Mouse (Mus musculus) midbrain, embryonic 12.5 days (tissue): ENCODE data around the gene Tshz2. TPM values are rescaled to one million over a fixed set of nuclear protein-coding genes. Genes with fewer than 3 reads are reported as not detected.
A peak's percentile ranks its signal among the peaks of the same experiment; 100 is the strongest.

Experiments used
- ATAC-seq: fragments of 200-750 bp; cut with Nextera tagmentation; 2 replicates; pipeline ENCODE4 v1.8.0; 2017; ENCODE audit warnings: low read depth, moderate TSS enrichment, moderate library complexity; ENCODE audit not compliant: low FRiP score
- H3K27ac ChIP-seq: fragments of 300-500 bp; sonication (generic); replicated peaks from 2 replicates; pipeline ENCODE4 v1.5.1; 2016; ENCODE audit warnings: mild to moderate bottlenecking
- H3K27me3 ChIP-seq: fragments of 300-500 bp; sonication (generic); 2 replicates; pipeline ENCODE4 v1.6.1; 2016; ENCODE audit warnings: mild to moderate bottlenecking
- H3K36me3 ChIP-seq: fragments of 300-500 bp; sonication (generic); 2 replicates; pipeline ENCODE4 v1.6.1; 2016
- H3K4me1 ChIP-seq: fragments of 300-500 bp; sonication (generic); 2 replicates; pipeline ENCODE4 v1.6.1; 2016
- H3K4me2 ChIP-seq: fragments of 300-500 bp; sonication (generic); replicated peaks from 2 replicates; pipeline ENCODE4 v1.6.1; 2016; ENCODE audit warnings: mild to moderate bottlenecking, moderate library complexity
- H3K4me3 ChIP-seq: fragments of 300-500 bp; sonication (generic); 2 replicates; pipeline ENCODE4 v1.5.1; 2016; ENCODE audit warnings: mild to moderate bottlenecking
- H3K9ac ChIP-seq: fragments of 300-500 bp; sonication (generic); replicated peaks from 2 replicates; pipeline ENCODE4 v1.6.1; 2016; ENCODE audit warnings: mild to moderate bottlenecking, moderate library complexity
- H3K9me3 ChIP-seq: fragments of 300-500 bp; sonication (generic); 2 replicates; pipeline ENCODE4 v1.6.1; 2016; ENCODE audit warnings: mild to moderate bottlenecking
- WGBS: fragments of 180-500 bp; shearing (Covaris S2); methylation state at CpG from one replicate; pipeline ENCODE4 v1.1.7; 2016; 5-methylcytosine and 5-hydroxymethylcytosine counted together
- polyA plus RNA-seq: library from polyadenylated mRNA; unstranded; fragments of >200 nt; fragmentation: Nextera tagmentation; extraction: Ambion mirVana; gene quantifications from 2 replicates; pipeline ENCODE4 v1.2.1, GENCODE M21; 2016

Tshz2 gene
- polyA plus RNA-seq, 1 experiment from 2014 or later: 6.0 TPM

DNA sequence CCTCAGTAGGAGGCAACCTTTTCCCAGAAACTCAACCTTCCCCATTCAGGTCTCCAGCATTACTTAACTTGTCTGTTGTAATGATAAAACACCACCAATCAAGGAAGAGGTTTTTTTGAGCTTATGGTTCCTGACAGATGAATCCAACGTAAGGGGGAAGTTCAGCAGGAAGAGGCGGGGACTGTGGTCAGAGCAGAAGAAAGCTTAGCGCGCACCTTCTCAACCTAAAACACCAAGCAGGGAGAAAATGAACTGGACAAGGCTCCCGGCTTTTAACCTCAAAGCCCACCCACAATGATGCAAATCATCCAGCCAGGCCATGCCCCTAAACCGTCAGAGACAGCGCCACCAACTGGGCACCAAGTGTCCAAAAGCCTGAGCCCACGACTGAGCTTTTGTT is 399.1 kb downstream of the Tshz2 start:
- Histone ChIP-seq H3K36me3 (no peaks in the 10 kb centered on the region), H3K27me3 (no peaks in the 10 kb centered on the region), H3K4me3 (no peak overlapping the region), H3K4me1 (peaks cover 5% of the 10 kb centered on the region), H3K27ac (no peak overlapping the region), H3K9me3 (no peaks in the 10 kb centered on the region), H3K4me2 (no peak overlapping the region), H3K9ac (no peak overlapping the region)
- WGBS: 81% methylated on average over 8 of the region's 8 CpGs
- no peak for ATAC-seq

DNA sequence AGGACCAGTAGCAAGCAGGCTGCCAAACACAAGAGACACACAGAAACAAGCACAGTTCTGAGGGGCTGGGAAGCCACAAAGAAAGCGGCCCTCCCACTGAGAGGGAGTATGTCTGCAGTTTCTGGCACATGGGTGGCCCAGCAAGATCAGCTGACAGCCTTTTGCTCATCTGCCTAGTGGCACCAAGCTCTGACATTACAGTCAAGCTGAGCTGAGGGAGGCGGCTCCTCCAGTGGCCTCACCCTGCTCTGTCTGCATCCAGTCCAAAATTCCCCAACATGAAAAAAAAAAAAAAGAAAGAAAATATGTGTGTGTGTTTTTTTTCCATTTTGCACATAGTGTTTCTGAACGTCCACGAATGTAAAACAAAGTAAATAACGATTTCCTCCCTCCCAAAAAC is 400.4 kb downstream of the Tshz2 start:
- Histone ChIP-seq H3K4me1 (peaks cover 5% of the 10 kb centered on the region), H3K27me3 (no peaks in the 10 kb centered on the region), H3K4me3 (no peak overlapping the region), H3K9ac (no peak overlapping the region), H3K4me2 (no peak overlapping the region), H3K36me3 (no peaks in the 10 kb centered on the region), H3K27ac (no peak overlapping the region), H3K9me3 (no peaks in the 10 kb centered on the region)
- 87% methylated on average over 5 of the region's 5 CpGs for WGBS
- no peak for ATAC-seq

DNA sequence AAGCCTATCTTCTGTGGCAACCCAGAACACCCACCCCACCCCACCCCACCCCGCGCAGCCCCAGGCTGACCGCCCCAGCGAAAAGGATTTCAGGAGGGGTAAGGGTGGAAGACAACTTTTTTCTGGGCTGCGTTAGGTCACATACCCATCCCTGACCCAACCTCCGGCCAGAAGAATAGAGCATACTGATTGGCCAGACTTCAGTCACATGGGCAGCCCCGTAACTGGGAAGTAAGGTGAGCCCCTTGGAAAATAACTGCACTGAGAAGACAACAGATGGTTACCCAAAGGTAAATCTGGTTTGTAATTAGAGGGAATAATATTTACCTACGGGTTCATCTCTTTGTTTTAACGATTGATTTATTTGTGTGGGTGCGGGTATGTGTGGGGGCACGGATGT is 402.0 kb downstream of the Tshz2 start:
- no peak overlapping the region for H3K9ac ChIP-seq
- H3K4me2 ChIP-seq: no peak overlapping the region
- WGBS: 94% methylated on average over 11 of the region's 11 CpGs
- H3K27me3 ChIP-seq: no peaks in the 10 kb centered on the region
- H3K36me3 ChIP-seq: no peaks in the 10 kb centered on the region
- H3K4me1 ChIP-seq: peaks cover 6% of the 10 kb centered on the region
- no peak overlapping the region for H3K4me3 ChIP-seq
- H3K9me3 ChIP-seq: no peaks in the 10 kb centered on the region
- H3K27ac ChIP-seq: no peak overlapping the region
- no peak for ATAC-seq

DNA sequence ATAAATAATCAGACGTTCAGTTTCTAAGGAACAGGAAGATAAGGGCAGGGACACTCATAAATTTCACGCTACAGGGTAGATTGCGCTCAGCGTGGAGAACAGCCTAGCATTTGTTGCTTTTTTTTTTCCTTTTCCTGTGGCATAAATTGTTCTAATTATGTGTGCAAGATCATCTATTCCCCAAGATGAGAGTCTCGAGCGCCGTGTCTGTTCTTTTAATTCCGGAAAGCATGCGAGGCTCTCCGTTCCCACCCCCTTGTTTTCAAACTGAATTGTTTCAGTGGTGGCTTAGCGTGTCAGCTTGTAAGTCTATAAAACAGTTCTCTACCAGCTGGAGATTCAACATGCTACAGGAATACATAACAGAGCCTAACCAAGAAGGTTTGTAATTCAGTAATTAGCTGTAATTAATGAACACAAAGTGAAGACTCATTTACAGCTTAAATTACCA is 404.0 kb downstream of the Tshz2 start:
- no peak overlapping the region for H3K4me2 ChIP-seq
- H3K9ac ChIP-seq: no peak overlapping the region
- H3K27me3 ChIP-seq: no peaks in the 10 kb centered on the region
- H3K4me1 ChIP-seq: peaks cover 9% of the 10 kb centered on the region
- whole genome bisulfite sequencing: 49% methylated on average over 11 of the region's 11 CpGs
- H3K4me3 ChIP-seq: no peak overlapping the region
- no peaks in the 10 kb centered on the region for H3K36me3 ChIP-seq
- no peak for ATAC-seq
- peak overlapping the region; percentile 39; the same call in 1 of the 2 replicates for H3K27ac ChIP-seq
- no peaks in the 10 kb centered on the region for H3K9me3 ChIP-seq

- Histone ChIP-seq H3K4me3 (no peak overlapping the region), H3K9ac (no peak overlapping the region), H3K36me3 (no peaks in the 10 kb centered on the region), H3K4me2 (no peak overlapping the region), H3K9me3 (no peaks in the 10 kb centered on the region), H3K27ac (no peak overlapping the region), H3K27me3 (0 out of 2 replicates have a peak, but pooled peaks cover under 1% of the 10 kb centered on the region), H3K4me1 (peaks cover 9% of the 10 kb centered on the region)
- ATAC-seq: no peak
- 70% methylated on average over 13 of the region's 13 CpGs for WGBS
Observed at GRCm38 (mm10) chr2:170037346-170037745, 404.5 kb downstream of the Tshz2 start.

GRCm38 (mm10) chr2:170039772-170040171 is 407.0 kb downstream of the Tshz2 start:
- H3K9me3 ChIP-seq: no peaks in the 10 kb centered on the region
- no peak overlapping the region for H3K4me2 ChIP-seq
- H3K36me3 ChIP-seq: no peaks in the 10 kb centered on the region
- ATAC-seq: no peak
- no peak overlapping the region for H3K4me3 ChIP-seq
- peaks cover 9% of the 10 kb centered on the region for H3K4me1 ChIP-seq
- 69% methylated on average over 14 of the region's 14 CpGs for WGBS
- H3K27ac ChIP-seq: no peak overlapping the region
- H3K27me3 ChIP-seq: 0 out of 2 replicates have a peak, but pooled peaks cover 5% of the 10 kb centered on the region
- no peak overlapping the region for H3K9ac ChIP-seq

- Histone ChIP-seq H3K36me3 (no peaks in the 10 kb centered on the region), H3K9ac (no peak overlapping the region), H3K4me3 (no peak overlapping the region), H3K4me1 (peaks cover 9% of the 10 kb centered on the region), H3K27ac (no peak overlapping the region), H3K4me2 (no peak overlapping the region), H3K9me3 (0 out of 2 replicates have a peak, but pooled peaks cover 5% of the 10 kb centered on the region), H3K27me3 (0 out of 2 replicates have a peak, but pooled peaks cover 5% of the 10 kb centered on the region)
- 74% methylated on average over 9 of the region's 9 CpGs for WGBS
- ATAC-seq: no peak
Observed at GRCm38 (mm10) chr2:170041101-170041500, 408.3 kb downstream of the Tshz2 start.

- Histone ChIP-seq H3K27ac (no peak overlapping the region), H3K9me3 (peaks cover 8% of the 10 kb centered on the region; the same call in 1 of the 2 replicates), H3K4me1 (0 out of 2 replicates have a peak, but pooled peaks cover 3% of the 10 kb centered on the region), H3K4me3 (no peak overlapping the region), H3K9ac (no peak overlapping the region), H3K27me3 (0 out of 2 replicates have a peak, but pooled peaks cover 5% of the 10 kb centered on the region), H3K36me3 (no peaks in the 10 kb centered on the region), H3K4me2 (no peak overlapping the region)
- no peak for ATAC-seq
- 84% methylated on average over 12 of the region's 12 CpGs for WGBS
Observed at GRCm38 (mm10) chr2:170042471-170043213, 409.8 kb downstream of the Tshz2 start.

DNA sequence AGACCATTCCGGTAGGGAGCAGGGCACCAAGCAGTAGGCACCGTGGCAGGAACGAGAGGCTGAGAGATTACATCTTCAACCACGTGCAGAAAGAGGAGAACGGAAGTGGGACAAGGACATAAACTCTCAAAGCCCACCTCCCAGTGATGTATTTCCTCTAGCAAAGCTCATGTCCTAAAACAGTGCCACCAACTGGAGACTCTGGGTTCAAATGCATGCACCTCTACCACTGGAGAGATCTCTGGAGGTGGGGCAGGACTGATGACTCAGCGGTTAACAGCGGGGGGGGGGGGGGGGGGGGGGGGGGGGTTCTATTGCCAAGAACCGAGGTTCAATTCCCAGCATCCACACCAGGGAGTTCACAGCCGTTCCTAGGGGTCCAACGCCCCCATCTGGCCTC is 410.5 kb downstream of the Tshz2 start:
- H3K27me3 ChIP-seq: 0 out of 2 replicates have a peak, but pooled peaks cover 5% of the 10 kb centered on the region
- no peak for ATAC-seq
- H3K9me3 ChIP-seq: peaks cover 8% of the 10 kb centered on the region; the same call in 1 of the 2 replicates

GRCm38 (mm10) chr2:170045896-170046295 is 413.1 kb downstream of the Tshz2 start:
- 84% methylated on average over 11 of the region's 11 CpGs for WGBS
- Histone ChIP-seq H3K36me3 (no peaks in the 10 kb centered on the region), H3K4me1 (no peaks in the 10 kb centered on the region), H3K4me3 (no peak overlapping the region), H3K9me3 (peaks cover 8% of the 10 kb centered on the region; the same call in 1 of the 2 replicates), H3K27me3 (0 out of 2 replicates have a peak, but pooled peaks cover 5% of the 10 kb centered on the region), H3K9ac (no peak overlapping the region), H3K27ac (no peak overlapping the region), H3K4me2 (no peak overlapping the region)
- no peak for ATAC-seq

More for the DNA sequence above, 410.5 kb downstream of the Tshz2 start:
- Histone ChIP-seq H3K4me2 (no peak overlapping the region), H3K4me1 (0 out of 2 replicates have a peak, but pooled peaks cover 3% of the 10 kb centered on the region), H3K9ac (no peak overlapping the region), H3K4me3 (no peak overlapping the region), H3K27ac (no peak overlapping the region), H3K36me3 (no peaks in the 10 kb centered on the region)
- WGBS: 85% methylated on average over 8 of the region's 10 CpGs

DNA sequence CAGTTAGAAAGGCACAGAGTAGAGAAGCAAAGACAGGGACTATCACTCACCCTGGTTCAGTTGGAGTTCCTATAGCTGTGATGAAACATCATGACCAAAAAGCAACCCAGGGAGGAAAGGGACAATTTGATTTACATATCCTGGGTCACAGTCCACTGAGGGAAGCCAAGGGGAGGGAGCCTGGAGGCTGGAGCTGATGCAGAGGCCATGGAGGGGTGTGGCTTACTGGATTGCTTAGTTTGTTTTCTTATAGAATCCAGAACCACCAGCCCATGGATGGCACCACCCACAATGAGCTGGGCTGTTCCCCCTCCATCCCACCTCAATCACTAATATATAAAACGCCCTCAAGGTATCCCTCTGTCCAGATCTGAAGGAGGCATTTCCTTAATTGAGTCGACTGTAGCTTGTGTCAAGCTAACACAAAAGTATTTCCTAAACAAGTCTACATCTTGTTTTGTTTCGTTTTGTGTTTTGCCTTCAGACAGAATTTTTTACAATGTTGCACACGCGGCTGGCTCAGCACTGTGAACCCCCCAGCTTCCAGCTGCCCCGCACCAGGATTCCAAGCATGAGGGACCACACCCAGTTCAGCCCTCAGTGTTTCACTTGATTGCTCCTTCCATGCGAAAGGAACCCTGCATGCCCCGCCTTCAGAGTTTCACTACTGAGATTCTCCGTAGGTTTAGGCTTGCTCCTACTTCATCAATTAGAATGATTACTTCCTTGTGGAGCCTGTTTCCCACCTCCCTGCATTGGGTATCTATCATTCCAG is 413.7 kb downstream of the Tshz2 start:
- H3K4me3 ChIP-seq: no peak overlapping the region
- ATAC-seq: no peak
- no peak overlapping the region for H3K4me2 ChIP-seq
- H3K4me1 ChIP-seq: no peaks in the 10 kb centered on the region; the same call in 1 of the 2 replicates
- no peak overlapping the region for H3K27ac ChIP-seq
- peaks cover 8% of the 10 kb centered on the region; the same call in 1 of the 2 replicates for H3K9me3 ChIP-seq
- H3K27me3 ChIP-seq: 0 out of 2 replicates have a peak, but pooled peaks cover 5% of the 10 kb centered on the region
- no peaks in the 10 kb centered on the region for H3K36me3 ChIP-seq
- WGBS: 86% methylated on average over 9 of the region's 9 CpGs
- H3K9ac ChIP-seq: no peak overlapping the region

DNA sequence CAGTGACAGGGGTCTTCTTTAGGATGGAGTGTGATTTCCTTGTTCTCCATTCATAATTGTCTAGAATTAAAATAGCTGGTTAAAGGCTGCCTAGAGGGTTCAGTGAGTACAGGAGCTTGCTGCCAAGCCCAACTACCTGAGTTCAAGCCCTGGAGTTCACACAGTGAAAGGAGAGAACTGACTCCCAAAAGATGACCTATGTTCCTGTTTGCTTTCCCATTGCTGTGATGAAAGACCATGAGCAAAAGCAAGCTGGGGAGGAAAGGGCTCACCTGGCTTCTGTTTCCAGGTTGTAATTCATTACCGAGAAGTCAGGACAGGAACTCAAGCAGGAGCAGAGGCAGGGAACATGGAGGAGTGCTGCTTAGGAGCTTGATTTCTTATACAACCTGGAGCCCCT is 416.0 kb downstream of the Tshz2 start:
- Histone ChIP-seq H3K9ac (no peak overlapping the region), H3K4me1 (no peaks in the 10 kb centered on the region; the same call in 1 of the 2 replicates), H3K4me2 (no peak overlapping the region), H3K36me3 (no peaks in the 10 kb centered on the region), H3K27ac (no peak overlapping the region), H3K4me3 (no peak overlapping the region), H3K27me3 (no peaks in the 10 kb centered on the region), H3K9me3 (peaks cover 8% of the 10 kb centered on the region; the same call in 1 of the 2 replicates)
- 81% methylated on average over 1 of the region's 1 CpGs for WGBS
- no peak for ATAC-seq
